Mouse (Mus musculus): ENCODE measurements around the gene Mgat4a. TPM values are rescaled to one million over a fixed set of nuclear protein-coding genes. Genes with fewer than 3 reads are reported as not detected.
A peak's percentile ranks its signal among the peaks of the same experiment; 100 is the strongest.
"Not testable (repeated sequence)": the region's sequence is repeated elsewhere in the genome, so short reads cannot be mapped to it uniquely, and the experiment has no call there.

Gene Mgat4a
- total and polyA plus RNA-seq, 3 experiments: 4.5 to 11.8 (median 8.7) TPM

GRCm38 (mm10) chr1:37509437-37509836 is 31.4 kb downstream of the Mgat4a start:
- no peak for DNase-seq
- Histone ChIP-seq H3K27ac (peak overlapping the region; percentile 23), H3K36me3 (ENCODE audit: control insufficient read depth, insufficient read depth, low read length) (peaks cover 3% of the 10 kb centered on the region), H3K4me1 (ENCODE audit: control insufficient read depth, insufficient read depth, low read length) (peaks cover 29% of the 10 kb centered on the region), H3K9ac (ENCODE audit: low read depth, low read length) (no peak overlapping the region), H3K79me2 (replicated peaks; ENCODE audit: control insufficient read depth, insufficient read depth, low read length) (peaks cover 2% of the 10 kb centered on the region; the same call in 1 of the 2 replicates), H3K4me3 (no peak overlapping the region), H3K27me3 (ENCODE audit: control insufficient read depth, insufficient read depth, low read length) (no peaks in the 10 kb centered on the region)
- 75% methylated on average over 5 of the region's 5 CpGs for WGBS
- TF ChIP-seq POLR2A (IDR thresholded peaks at IDR 0.05; ENCODE audit: insufficient read depth, low read depth, low read length) (no peak), EP300 (IDR thresholded peaks at IDR 0.05; ENCODE audit: insufficient read depth, low read depth, low read length) (no peak), CTCF (IDR thresholded peaks at IDR 0.05) (no peak)
- intact Hi-C loops (cut with DNase I): no loop called here

- Histone ChIP-seq H3K27ac (peak overlapping the region; percentile 49), H3K27me3 (ENCODE audit: control insufficient read depth, insufficient read depth, low read length) (no peaks in the 10 kb centered on the region), H3K4me3 (no peak overlapping the region), H3K36me3 (ENCODE audit: control insufficient read depth, insufficient read depth, low read length) (peaks cover 12% of the 10 kb centered on the region), H3K4me1 (ENCODE audit: control insufficient read depth, insufficient read depth, low read length) (peaks cover 30% of the 10 kb centered on the region), H3K9ac (ENCODE audit: low read depth, low read length) (no peak overlapping the region), H3K79me2 (replicated peaks; ENCODE audit: control insufficient read depth, insufficient read depth, low read length) (peaks cover 2% of the 10 kb centered on the region; the same call in 1 of the 2 replicates)
- no peak for TF ChIP-seq EP300 (IDR thresholded peaks at IDR 0.05; ENCODE audit: insufficient read depth, low read depth, low read length)
- TF ChIP-seq CTCF (IDR thresholded peaks at IDR 0.05): 0 out of 2 replicates have a peak, but pooled peaks have one; percentile 12
- TF ChIP-seq POLR2A (IDR thresholded peaks at IDR 0.05; ENCODE audit: insufficient read depth, low read depth, low read length): no peak
- intact Hi-C loops (cut with DNase I): no loop called here
- WGBS: 60% methylated on average over 9 of the region's 9 CpGs
- no peak for DNase-seq
These were observed 35.5 kb downstream of the Mgat4a start for GRCm38 (mm10) chr1:37505348-37505730.

DNA sequence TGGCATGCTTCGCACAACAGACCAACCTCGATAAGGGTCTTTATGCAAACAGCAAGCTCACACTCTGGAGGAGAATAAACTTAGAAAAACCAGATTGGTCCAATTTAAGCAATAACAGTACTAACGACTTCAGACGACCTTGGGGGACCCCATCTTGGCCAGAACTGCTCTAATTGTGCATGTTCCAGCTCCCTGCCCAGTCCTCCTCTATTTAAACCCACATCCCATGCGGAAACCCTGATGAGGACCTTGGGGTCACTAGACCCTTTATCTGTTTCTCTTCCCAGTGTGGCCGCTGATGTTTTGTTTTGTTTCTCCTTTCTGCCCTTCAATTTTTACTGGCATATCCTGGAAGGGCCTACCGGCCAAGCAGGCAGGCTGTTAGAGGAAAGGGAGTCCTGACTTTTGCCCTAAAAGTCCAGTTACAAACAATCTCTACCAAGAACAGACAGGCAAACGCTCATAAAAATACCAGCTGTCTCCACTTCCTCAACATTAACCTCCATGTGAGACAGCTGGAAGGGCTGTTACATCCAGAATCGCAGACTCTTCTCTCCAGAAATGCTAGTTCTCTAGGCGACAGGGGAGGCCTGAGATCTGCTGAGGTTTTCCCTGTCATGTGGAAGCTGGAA is 36.0 kb downstream of the Mgat4a start:
- Histone ChIP-seq H3K79me2 (replicated peaks; ENCODE audit: control insufficient read depth, insufficient read depth, low read length) (peaks cover 2% of the 10 kb centered on the region; the same call in 1 of the 2 replicates), H3K27me3 (ENCODE audit: control insufficient read depth, insufficient read depth, low read length) (no peaks in the 10 kb centered on the region), H3K4me1 (ENCODE audit: control insufficient read depth, insufficient read depth, low read length) (peaks cover 28% of the 10 kb centered on the region), H3K4me3 (no peak overlapping the region), H3K36me3 (ENCODE audit: control insufficient read depth, insufficient read depth, low read length) (peaks cover 12% of the 10 kb centered on the region), H3K9ac (ENCODE audit: low read depth, low read length) (0 out of 2 replicates have a peak overlapping the region, but pooled peaks have one; percentile 22), H3K27ac (peak overlapping the region; percentile 49)
- WGBS: 38% methylated on average over 10 of the region's 10 CpGs
- peak in 1 of 2 experiments; percentile 32 for DNase-seq
- intact Hi-C loops (cut with DNase I): no loop called here
- no peak for TF ChIP-seq EP300 (IDR thresholded peaks at IDR 0.05; ENCODE audit: insufficient read depth, low read depth, low read length)
- TF ChIP-seq POLR2A (IDR thresholded peaks at IDR 0.05; ENCODE audit: insufficient read depth, low read depth, low read length): peak; percentile 28; the same call in 1 of the 2 replicates

GRCm38 (mm10) chr1:37503656-37504055 is 37.2 kb downstream of the Mgat4a start:
- 57% methylated on average over 4 of the region's 4 CpGs for WGBS
- intact Hi-C loops (cut with DNase I): no loop called here
- H3K27ac ChIP-seq: peak overlapping the region; percentile 41
- H3K9ac ChIP-seq (ENCODE audit: low read depth, low read length): no peak overlapping the region
- no peaks in the 10 kb centered on the region for H3K27me3 ChIP-seq (ENCODE audit: control insufficient read depth, insufficient read depth, low read length)
- no peaks in the 10 kb centered on the region; the same call in 1 of the 2 replicates for H3K79me2 ChIP-seq (replicated peaks; ENCODE audit: control insufficient read depth, insufficient read depth, low read length)
- H3K4me3 ChIP-seq: no peak overlapping the region
- peaks cover 12% of the 10 kb centered on the region for H3K36me3 ChIP-seq (ENCODE audit: control insufficient read depth, insufficient read depth, low read length)
- no peak for DNase-seq
- H3K4me1 ChIP-seq (ENCODE audit: control insufficient read depth, insufficient read depth, low read length): peaks cover 22% of the 10 kb centered on the region
- TF ChIP-seq CTCF (IDR thresholded peaks at IDR 0.05) (no peak), POLR2A (IDR thresholded peaks at IDR 0.05; ENCODE audit: insufficient read depth, low read depth, low read length) (no peak), EP300 (IDR thresholded peaks at IDR 0.05; ENCODE audit: insufficient read depth, low read depth, low read length) (no peak)

DNA sequence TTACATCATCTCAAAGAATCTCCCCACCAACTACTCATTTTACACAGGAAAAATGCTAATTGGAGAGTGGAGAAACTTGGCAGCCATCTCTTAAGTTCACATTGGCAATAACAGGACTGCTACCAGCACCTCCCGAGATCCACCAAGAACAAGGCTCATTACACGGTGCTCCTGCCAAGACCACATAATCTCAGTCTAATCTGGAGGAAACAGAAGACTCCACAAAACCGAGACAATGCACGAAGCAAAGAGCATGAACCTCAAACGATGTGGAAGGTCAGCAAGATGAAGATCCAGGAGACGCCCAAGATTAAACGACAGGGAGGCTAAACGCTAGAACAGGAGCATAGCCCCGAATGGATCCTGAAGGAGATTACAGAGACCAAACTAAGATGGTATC is 38.5 kb downstream of the Mgat4a start:
- TF ChIP-seq POLR2A (IDR thresholded peaks at IDR 0.05; ENCODE audit: insufficient read depth, low read depth, low read length) (peak; percentile 57; the same call in 1 of the 2 replicates), EP300 (IDR thresholded peaks at IDR 0.05; ENCODE audit: insufficient read depth, low read depth, low read length) (peak; percentile 84), CTCF (IDR thresholded peaks at IDR 0.05) (no peak)
- peaks cover 22% of the 10 kb centered on the region for H3K4me1 ChIP-seq (ENCODE audit: control insufficient read depth, insufficient read depth, low read length)
- no peaks in the 10 kb centered on the region for H3K27me3 ChIP-seq (ENCODE audit: control insufficient read depth, insufficient read depth, low read length)
- no peaks in the 10 kb centered on the region for H3K79me2 ChIP-seq (replicated peaks; ENCODE audit: control insufficient read depth, insufficient read depth, low read length)
- DNase-seq: peak in 1 of 2 experiments; percentile 61
- H3K27ac ChIP-seq: peak overlapping the region; percentile 65
- H3K9ac ChIP-seq (ENCODE audit: low read depth, low read length): no peak overlapping the region
- intact Hi-C loops (cut with DNase I): loop anchor here (1.0 kb wide), 3 partner anchors 10 to 130 kb away; no protein-coding TSS in a partner anchor
- WGBS: 41% methylated on average over 9 of the region's 9 CpGs
- H3K4me3 ChIP-seq: no peak overlapping the region
- H3K36me3 ChIP-seq (ENCODE audit: control insufficient read depth, insufficient read depth, low read length): peaks cover 12% of the 10 kb centered on the region

GRCm38 (mm10) chr1:37500723-37501122 is 40.1 kb downstream of the Mgat4a start:
- peaks cover 20% of the 10 kb centered on the region for H3K36me3 ChIP-seq (ENCODE audit: control insufficient read depth, insufficient read depth, low read length)
- intact Hi-C loops (cut with DNase I): no loop called here
- H3K27me3 ChIP-seq (ENCODE audit: control insufficient read depth, insufficient read depth, low read length): no peaks in the 10 kb centered on the region
- TF ChIP-seq CTCF (IDR thresholded peaks at IDR 0.05) (no peak), POLR2A (IDR thresholded peaks at IDR 0.05; ENCODE audit: insufficient read depth, low read depth, low read length) (no peak), EP300 (IDR thresholded peaks at IDR 0.05; ENCODE audit: insufficient read depth, low read depth, low read length) (no peak)
- H3K79me2 ChIP-seq (replicated peaks; ENCODE audit: control insufficient read depth, insufficient read depth, low read length): no peaks in the 10 kb centered on the region
- no peak for DNase-seq
- WGBS: 39% methylated on average over 8 of the region's 8 CpGs
- no peak overlapping the region for H3K9ac ChIP-seq (ENCODE audit: low read depth, low read length)
- H3K27ac ChIP-seq: peak overlapping the region; percentile 65; the same call in 1 of the 2 replicates
- peaks cover 24% of the 10 kb centered on the region for H3K4me1 ChIP-seq (ENCODE audit: control insufficient read depth, insufficient read depth, low read length)
- no peak overlapping the region for H3K4me3 ChIP-seq

- 97% methylated on average over 1 of the region's 1 CpGs for WGBS
- H3K4me3 ChIP-seq; H3K27ac ChIP-seq; H3K79me2 ChIP-seq (replicated peaks; ENCODE audit: control insufficient read depth, insufficient read depth, low read length); H3K27me3 ChIP-seq (ENCODE audit: control insufficient read depth, insufficient read depth, low read length); DNase-seq; H3K9ac ChIP-seq (ENCODE audit: low read depth, low read length): not testable (repeated sequence)
- Histone ChIP-seq H3K36me3 (ENCODE audit: control insufficient read depth, insufficient read depth, low read length) (peaks cover 21% of the 10 kb centered on the region), H3K4me1 (ENCODE audit: control insufficient read depth, insufficient read depth, low read length) (peaks cover 18% of the 10 kb centered on the region)
- intact Hi-C loops (cut with DNase I): loop anchor here (2.0 kb wide), 1 partner anchor 15 kb away; no protein-coding TSS in a partner anchor
These were observed 41.4 kb downstream of the Mgat4a start for GRCm38 (mm10) chr1:37499395-37499794.
